Mouse (Mus musculus): ENCODE measurements around the gene Gabarapl1. TPM values are rescaled to one million over a fixed set of nuclear protein-coding genes. Genes with fewer than 3 reads are reported as not detected.

Gene Gabarapl1
- polyA plus RNA-seq, 1 experiment from 2014 or later, result 15.4 TPM

DNA sequence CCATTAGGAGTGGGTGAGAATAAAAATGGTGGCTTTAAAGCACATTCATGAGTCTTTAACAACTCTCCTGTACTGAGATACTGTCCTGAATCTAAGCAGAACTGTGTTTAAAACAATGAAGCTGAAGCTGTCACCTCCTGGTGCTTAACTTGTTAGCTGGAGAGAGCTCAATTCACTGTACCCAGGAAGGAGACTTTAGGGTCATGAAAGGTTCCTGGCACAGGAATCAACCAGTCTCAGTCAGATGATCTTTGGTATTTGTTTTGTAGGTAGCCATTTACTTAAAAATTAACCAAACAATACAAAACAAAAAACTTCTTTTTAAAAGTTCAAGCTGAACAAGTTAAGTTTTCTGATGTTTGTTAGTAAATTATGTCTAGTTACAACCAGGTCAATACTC is 2.7 kb upstream of the Gabarapl1 start:
- Histone ChIP-seq H3K4me3 (ENCODE audit: low read depth, low read length) (no peak overlapping the region), H3K27me3 (ENCODE audit: control insufficient read depth, insufficient read depth, low read length) (no peaks in the 10 kb centered on the region), H3K9me3 (replicated peaks; ENCODE audit: control insufficient read depth, low read length) (no peaks in the 10 kb centered on the region), H3K4me1 (ENCODE audit: control insufficient read depth, insufficient read depth, low read length) (peaks cover 9% of the 10 kb centered on the region), H3K9ac (ENCODE audit: low read depth, low read length) (no peak overlapping the region), H3K27ac (ENCODE audit: low read depth, low read length) (no peak overlapping the region), H3K36me3 (ENCODE audit: control insufficient read depth, insufficient read depth, low read length) (no peaks in the 10 kb centered on the region), H3K4me2 (no peak overlapping the region)
- no peak for ATAC-seq (replicated peaks; ENCODE audit: insufficient number of reproducible peaks, low FRiP score, low TSS enrichment)

DNA sequence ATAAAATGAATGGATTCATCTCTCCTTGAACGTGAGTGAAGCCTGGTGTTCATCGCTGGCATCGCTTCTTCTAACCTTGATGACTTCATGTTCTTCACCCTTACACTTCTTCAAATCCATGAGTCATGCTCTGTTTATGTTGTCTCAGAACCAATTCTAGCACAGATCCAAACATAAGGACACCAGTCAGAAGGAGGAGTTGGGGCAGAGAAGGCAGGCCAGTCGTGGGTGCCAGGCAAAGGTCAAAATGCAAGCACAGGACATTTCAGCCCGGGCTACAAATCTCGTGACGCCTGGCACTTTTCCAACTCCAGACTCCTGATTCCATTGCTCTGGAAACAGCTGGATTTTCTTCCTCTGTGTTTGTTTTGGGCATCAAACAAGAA is 411 bp upstream of the Gabarapl1 start:
- Histone ChIP-seq H3K4me3 (ENCODE audit: low read depth, low read length) (peak overlapping the region; percentile 87), H3K9ac (ENCODE audit: low read depth, low read length) (peak overlapping the region; percentile 84; the same call in 1 of the 2 replicates), H3K9me3 (replicated peaks; ENCODE audit: control insufficient read depth, low read length) (no peaks in the 10 kb centered on the region), H3K36me3 (ENCODE audit: control insufficient read depth, insufficient read depth, low read length) (no peaks in the 10 kb centered on the region), H3K27me3 (ENCODE audit: control insufficient read depth, insufficient read depth, low read length) (no peaks in the 10 kb centered on the region), H3K27ac (ENCODE audit: low read depth, low read length) (no peak overlapping the region; the same call in 1 of the 2 replicates), H3K4me1 (ENCODE audit: control insufficient read depth, insufficient read depth, low read length) (peaks cover 14% of the 10 kb centered on the region), H3K4me2 (peak overlapping the region; percentile 90)
- WGBS (ENCODE audit: insufficient replicate concordance), result 31% methylated on average over 7 of the region's 7 CpGs
- peak; percentile 25; the same call in 1 of the 2 replicates for ATAC-seq (replicated peaks; ENCODE audit: insufficient number of reproducible peaks, low FRiP score, low TSS enrichment)

DNA sequence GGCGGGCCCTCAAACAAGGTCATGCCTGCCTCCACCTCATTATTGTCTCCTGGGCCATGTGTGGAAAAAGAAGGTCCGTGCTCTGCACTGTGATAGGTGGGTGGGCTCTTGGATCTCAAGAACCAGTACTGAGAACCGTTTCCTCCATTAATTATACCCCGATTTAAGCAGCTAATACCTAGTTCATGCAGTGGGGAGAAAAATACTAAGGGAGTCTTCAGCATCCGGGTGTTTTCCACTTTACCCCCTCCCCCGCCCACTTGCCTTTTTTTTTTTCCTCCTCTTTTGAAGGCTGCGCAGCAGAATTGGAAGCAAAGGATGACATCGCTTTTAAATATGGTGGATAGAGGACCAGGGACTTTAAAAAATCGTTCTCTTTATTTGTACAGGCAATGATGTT is 1.1 kb downstream of the Gabarapl1 start:
- Histone ChIP-seq H3K27ac (ENCODE audit: low read depth, low read length) (no peak overlapping the region), H3K36me3 (ENCODE audit: control insufficient read depth, insufficient read depth, low read length) (peaks cover 2% of the 10 kb centered on the region; the same call in 1 of the 2 replicates), H3K4me1 (ENCODE audit: control insufficient read depth, insufficient read depth, low read length) (peaks cover 14% of the 10 kb centered on the region), H3K9me3 (replicated peaks; ENCODE audit: control insufficient read depth, low read length) (no peaks in the 10 kb centered on the region), H3K9ac (ENCODE audit: low read depth, low read length) (peak overlapping the region; percentile 84), H3K27me3 (ENCODE audit: control insufficient read depth, insufficient read depth, low read length) (no peaks in the 10 kb centered on the region), H3K4me2 (peak overlapping the region; percentile 90), H3K4me3 (ENCODE audit: low read depth, low read length) (peak overlapping the region; percentile 87)
- WGBS (ENCODE audit: insufficient replicate concordance), result 21% methylated on average over 9 of the region's 9 CpGs
- peak; percentile 27; the same call in 1 of the 2 replicates for ATAC-seq (replicated peaks; ENCODE audit: insufficient number of reproducible peaks, low FRiP score, low TSS enrichment)

DNA sequence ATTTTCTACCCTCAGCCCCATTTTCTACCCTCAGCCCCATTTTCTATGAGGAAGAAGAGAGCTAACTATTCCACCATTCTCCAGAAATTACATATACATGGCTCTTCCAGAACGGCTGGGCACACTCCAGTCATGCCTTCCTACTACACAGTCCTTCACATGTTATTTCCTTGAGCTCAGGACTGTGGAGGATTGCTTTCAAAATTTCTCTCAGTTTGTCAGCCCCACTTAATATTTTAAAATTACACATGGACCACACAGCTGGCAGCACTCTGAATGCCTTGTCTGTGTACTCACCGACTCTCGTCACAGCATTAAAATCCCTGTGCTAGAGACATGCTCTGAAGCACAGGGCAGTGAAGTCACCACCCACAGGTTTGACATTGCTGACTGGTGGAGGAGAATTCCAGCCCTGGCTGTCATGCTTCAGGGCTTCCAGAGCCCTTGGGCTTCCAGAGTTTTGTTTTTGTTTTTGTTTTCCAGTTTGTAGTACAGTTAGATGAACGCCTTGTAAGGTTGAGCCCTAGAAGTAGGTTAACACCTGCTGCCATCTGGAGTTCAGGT is 1.7 kb downstream of the Gabarapl1 start:
- peaks cover 14% of the 10 kb centered on the region for H3K4me1 ChIP-seq (ENCODE audit: control insufficient read depth, insufficient read depth, low read length)
- H3K27me3 ChIP-seq (ENCODE audit: control insufficient read depth, insufficient read depth, low read length), result no peaks in the 10 kb centered on the region
- no peak overlapping the region for H3K27ac ChIP-seq (ENCODE audit: low read depth, low read length)
- no peak overlapping the region for H3K9ac ChIP-seq (ENCODE audit: low read depth, low read length)
- WGBS (ENCODE audit: insufficient replicate concordance), result 61% methylated on average over 4 of the region's 4 CpGs
- no peaks in the 10 kb centered on the region for H3K9me3 ChIP-seq (replicated peaks; ENCODE audit: control insufficient read depth, low read length)
- no peak for ATAC-seq (replicated peaks; ENCODE audit: insufficient number of reproducible peaks, low FRiP score, low TSS enrichment)
- H3K4me2 ChIP-seq, result peak overlapping the region; percentile 90
- peak overlapping the region; percentile 87 for H3K4me3 ChIP-seq (ENCODE audit: low read depth, low read length)
- peaks cover 6% of the 10 kb centered on the region for H3K36me3 ChIP-seq (ENCODE audit: control insufficient read depth, insufficient read depth, low read length)

DNA sequence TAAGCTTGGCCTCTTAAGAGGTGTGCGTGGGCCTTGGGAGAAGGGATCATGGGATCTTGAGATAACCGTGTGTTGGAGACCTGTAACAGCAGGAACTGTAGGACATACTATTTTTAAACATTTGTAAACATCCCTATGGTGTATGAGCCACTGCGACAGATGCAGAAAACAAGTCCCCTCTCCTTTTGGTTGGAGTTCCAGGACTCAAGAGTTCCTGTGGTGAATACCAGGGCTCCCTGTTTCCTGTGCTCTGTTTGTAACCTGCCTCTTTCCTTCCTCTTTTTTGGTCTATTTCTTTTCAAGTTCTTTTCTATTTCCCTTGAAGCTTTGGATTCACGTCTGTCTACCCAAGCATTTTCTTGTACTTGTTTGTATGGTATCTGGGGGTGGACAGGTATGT is 2.8 kb downstream of the Gabarapl1 start:
- Histone ChIP-seq H3K4me1 (ENCODE audit: control insufficient read depth, insufficient read depth, low read length) (peaks cover 14% of the 10 kb centered on the region), H3K27me3 (ENCODE audit: control insufficient read depth, insufficient read depth, low read length) (no peaks in the 10 kb centered on the region), H3K9ac (ENCODE audit: low read depth, low read length) (no peak overlapping the region), H3K27ac (ENCODE audit: low read depth, low read length) (no peak overlapping the region), H3K4me2 (peak overlapping the region; percentile 27; the same call in 1 of the 2 replicates), H3K36me3 (ENCODE audit: control insufficient read depth, insufficient read depth, low read length) (peaks cover 11% of the 10 kb centered on the region), H3K4me3 (ENCODE audit: low read depth, low read length) (no peak overlapping the region), H3K9me3 (replicated peaks; ENCODE audit: control insufficient read depth, low read length) (no peaks in the 10 kb centered on the region)
- 49% methylated on average over 4 of the region's 4 CpGs for WGBS (ENCODE audit: insufficient replicate concordance)
- ATAC-seq (replicated peaks; ENCODE audit: insufficient number of reproducible peaks, low FRiP score, low TSS enrichment), result no peak

DNA sequence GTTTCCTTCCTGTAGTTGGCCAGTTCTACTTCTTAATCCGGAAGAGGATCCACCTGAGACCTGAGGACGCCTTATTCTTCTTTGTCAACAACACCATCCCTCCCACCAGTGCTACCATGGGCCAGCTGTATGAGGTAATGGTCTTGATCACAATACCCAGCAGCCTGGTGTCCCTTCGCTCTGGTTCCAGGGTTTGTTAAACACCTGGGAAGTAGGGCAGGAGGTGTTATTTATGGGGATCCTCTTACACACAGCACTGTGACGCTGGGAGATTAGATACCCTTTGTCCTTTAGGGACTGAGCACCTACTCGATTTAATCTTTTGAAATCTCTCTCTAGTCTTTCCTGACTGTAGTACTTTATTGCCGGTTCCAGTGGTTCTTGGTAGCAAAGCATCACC is 5.6 kb downstream of the Gabarapl1 start:
- peaks cover 14% of the 10 kb centered on the region for H3K4me1 ChIP-seq (ENCODE audit: control insufficient read depth, insufficient read depth, low read length)
- H3K9me3 ChIP-seq (replicated peaks; ENCODE audit: control insufficient read depth, low read length), result no peaks in the 10 kb centered on the region
- 76% methylated on average over 6 of the region's 6 CpGs for WGBS (ENCODE audit: insufficient replicate concordance)
- no peak overlapping the region for H3K4me3 ChIP-seq (ENCODE audit: low read depth, low read length)
- no peaks in the 10 kb centered on the region for H3K27me3 ChIP-seq (ENCODE audit: control insufficient read depth, insufficient read depth, low read length)
- H3K4me2 ChIP-seq, result no peak overlapping the region
- H3K36me3 ChIP-seq (ENCODE audit: control insufficient read depth, insufficient read depth, low read length), result peaks cover 18% of the 10 kb centered on the region
- ATAC-seq (replicated peaks; ENCODE audit: insufficient number of reproducible peaks, low FRiP score, low TSS enrichment), result no peak
- H3K27ac ChIP-seq (ENCODE audit: low read depth, low read length), result no peak overlapping the region
- H3K9ac ChIP-seq (ENCODE audit: low read depth, low read length), result no peak overlapping the region

GRCm38 (mm10) chr6:129541931-129542330 is 9.0 kb downstream of the Gabarapl1 start:
- peaks cover 18% of the 10 kb centered on the region for H3K36me3 ChIP-seq (ENCODE audit: control insufficient read depth, insufficient read depth, low read length)

GRCm38 (mm10) chr6:129542540-129542939 is 9.6 kb downstream of the Gabarapl1 start:
- H3K9me3 ChIP-seq (replicated peaks; ENCODE audit: control insufficient read depth, low read length), result no peaks in the 10 kb centered on the region
- WGBS (ENCODE audit: insufficient replicate concordance), result 83% methylated on average over 3 of the region's 3 CpGs
- H3K4me1 ChIP-seq (ENCODE audit: control insufficient read depth, insufficient read depth, low read length), result no peaks in the 10 kb centered on the region
- H3K27ac ChIP-seq (ENCODE audit: low read depth, low read length), result no peak overlapping the region
- H3K4me3 ChIP-seq (ENCODE audit: low read depth, low read length), result no peak overlapping the region
- H3K9ac ChIP-seq (ENCODE audit: low read depth, low read length), result no peak overlapping the region
- peaks cover 18% of the 10 kb centered on the region for H3K36me3 ChIP-seq (ENCODE audit: control insufficient read depth, insufficient read depth, low read length)
- no peak overlapping the region for H3K4me2 ChIP-seq
- no peak for ATAC-seq (replicated peaks; ENCODE audit: insufficient number of reproducible peaks, low FRiP score, low TSS enrichment)
- no peaks in the 10 kb centered on the region for H3K27me3 ChIP-seq (ENCODE audit: control insufficient read depth, insufficient read depth, low read length)

More at GRCm38 (mm10) chr6:129541931-129542330, 9.0 kb downstream of the Gabarapl1 start:
- Histone ChIP-seq H3K9me3 (replicated peaks; ENCODE audit: control insufficient read depth, low read length) (no peaks in the 10 kb centered on the region), H3K27ac (ENCODE audit: low read depth, low read length) (no peak overlapping the region), H3K4me1 (ENCODE audit: control insufficient read depth, insufficient read depth, low read length) (no peaks in the 10 kb centered on the region), H3K27me3 (ENCODE audit: control insufficient read depth, insufficient read depth, low read length) (no peaks in the 10 kb centered on the region), H3K4me2 (no peak overlapping the region), H3K9ac (ENCODE audit: low read depth, low read length) (no peak overlapping the region), H3K4me3 (ENCODE audit: low read depth, low read length) (no peak overlapping the region)
- ATAC-seq (replicated peaks; ENCODE audit: insufficient number of reproducible peaks, low FRiP score, low TSS enrichment), result no peak
- WGBS (ENCODE audit: insufficient replicate concordance), result 89% methylated on average over 9 of the region's 9 CpGs
